Mouse (Mus musculus) CH12.LX (cell line): ENCODE measurements around the gene Olfr790.

Experiments used
- CTCF ChIP-seq, 2 experiments: IDR thresholded peaks in 1 of 2; conservative IDR thresholded peaks in 1 of 2; 2 replicates each; pipeline ENCODE4 v1.5.1; 2011 to 2012; ENCODE audit warnings: low read depth in 2 of 2, low read length in 2 of 2, improper control_type of control experiment in 1 of 2, inconsistent platforms in 1 of 2, mild to moderate bottlenecking in 1 of 2, moderate library complexity in 1 of 2
- GABPA ChIP-seq: IDR thresholded peaks from 2 replicates; pipeline ENCODE4 v1.6.1; 2012; ENCODE audit warnings: low read depth, low read length, improper control_type of control experiment, inconsistent platforms; ENCODE audit not compliant: insufficient replicate concordance
- KAT2A ChIP-seq: IDR thresholded peaks from 2 replicates; pipeline ENCODE4 v1.6.1; 2012; ENCODE audit warnings: low read length, improper control_type of control experiment, inconsistent platforms; ENCODE audit not compliant: insufficient replicate concordance
- MYC ChIP-seq: IDR thresholded peaks from 2 replicates; pipeline ENCODE4 v1.6.1; 2011; ENCODE audit warnings: low read depth, mild to moderate bottlenecking, improper control_type of control experiment, low read length
- USF1 ChIP-seq: IDR thresholded peaks from 2 replicates; pipeline ENCODE4 v1.6.1; 2014; ENCODE audit warnings: low read depth, mild to moderate bottlenecking, inconsistent platforms, low read length, improper control_type of control experiment

DNA sequence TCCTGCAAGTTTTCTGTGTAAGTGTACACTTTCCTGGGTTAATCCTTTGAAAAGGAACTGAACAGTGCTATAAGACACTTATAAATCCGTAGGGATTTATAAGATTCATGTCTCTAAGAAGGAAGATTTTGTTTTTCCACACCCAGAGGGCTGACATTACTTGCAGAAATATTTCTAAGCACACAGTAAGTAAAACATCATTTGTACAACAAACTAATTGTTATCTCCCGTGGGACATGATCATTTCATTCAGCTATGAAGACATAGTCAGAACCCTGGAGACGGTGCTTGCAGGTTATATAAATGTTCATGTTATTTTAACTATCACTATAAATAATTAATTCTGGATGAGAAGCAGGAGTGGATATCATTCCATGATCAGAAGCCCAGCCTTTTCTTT is 23.2 kb downstream of the Olfr790 start, which contains the start of gene Olfr791:
- TF ChIP-seq MYC (no peak), GABPA (no peak), USF1 (no peak), KAT2A (no peak), CTCF (conservative IDR thresholded peaks at IDR 0.05 in 1 of 2, IDR thresholded peaks at IDR 0.05 in 1 of 2; ENCODE audit: low read depth in 2 of 2, low read length in 2 of 2) (no peak)
